Mouse (Mus musculus): ENCODE measurements around the gene Trp53tg5. TPM values are rescaled to one million over a fixed set of nuclear protein-coding genes. Genes with fewer than 3 reads are reported as not detected.

Trp53tg5 gene
- polyA plus RNA-seq, 1 experiment = not detected

DNA sequence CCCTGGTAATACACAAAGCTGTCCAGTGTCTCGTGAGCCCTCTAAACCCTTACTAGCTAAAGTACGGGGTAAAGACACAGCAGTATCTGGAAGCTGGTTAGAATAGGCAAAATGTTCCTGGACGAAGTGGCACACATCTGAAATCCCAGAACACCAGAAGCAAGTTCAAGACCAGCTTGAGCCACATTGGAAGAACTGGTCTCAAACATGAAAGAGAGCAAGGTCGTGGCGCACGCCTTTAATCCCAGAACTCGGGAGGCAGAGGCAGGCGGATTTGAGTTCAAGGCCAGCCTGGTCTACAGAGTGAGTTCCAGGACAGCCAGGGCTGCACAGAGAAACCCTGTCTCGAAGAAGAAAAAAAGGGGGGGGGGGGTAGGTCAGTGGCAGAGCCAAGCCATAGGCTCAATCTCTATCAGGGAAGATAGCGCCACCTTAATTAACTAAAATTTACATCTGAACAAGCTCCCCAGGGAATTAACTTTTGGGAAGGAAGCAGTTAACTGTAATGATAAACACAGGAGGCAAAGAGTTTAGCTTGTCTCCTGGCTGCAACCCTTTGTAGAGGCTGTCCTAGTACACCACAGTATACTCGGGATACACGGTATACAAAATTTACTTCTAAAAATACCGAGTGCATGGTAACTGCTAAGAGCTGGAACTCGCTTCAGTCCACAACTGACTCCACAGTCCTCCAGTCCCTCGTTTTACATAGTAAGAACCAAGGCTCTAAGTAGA is 43.5 kb downstream of the Trp53tg5 start:
- H3K36me3 ChIP-seq (ENCODE audit: control insufficient read depth, insufficient read depth, low read length) = peaks cover 31% of the 10 kb centered on the region
- no peak overlapping the region for H3K4me3 ChIP-seq (ENCODE audit: extremely low read depth, insufficient read depth, insufficient read length)
- H3K4me1 ChIP-seq (ENCODE audit: control insufficient read depth, insufficient read depth, insufficient read length) = peaks cover 7% of the 10 kb centered on the region; the same call in 1 of the 2 replicates
- no peaks in the 10 kb centered on the region for H3K27me3 ChIP-seq (ENCODE audit: control insufficient read depth, insufficient read depth, low read length)
- DNase-seq (ENCODE audit: low read depth in 1 of 2, low spot score in 2 of 2) = no peak
- WGBS = 83% methylated on average over 15 of the region's 15 CpGs
- no peak overlapping the region for H3K27ac ChIP-seq (ENCODE audit: insufficient read depth, low read length)
- TF ChIP-seq POLR2A (IDR thresholded peaks at IDR 0.05; ENCODE audit: low read depth, low read length) = no peak
- no peak for TF ChIP-seq CTCF (IDR thresholded peaks at IDR 0.05; ENCODE audit: extremely low read depth, insufficient read depth, insufficient read length, insufficient replicate concordance)

DNA sequence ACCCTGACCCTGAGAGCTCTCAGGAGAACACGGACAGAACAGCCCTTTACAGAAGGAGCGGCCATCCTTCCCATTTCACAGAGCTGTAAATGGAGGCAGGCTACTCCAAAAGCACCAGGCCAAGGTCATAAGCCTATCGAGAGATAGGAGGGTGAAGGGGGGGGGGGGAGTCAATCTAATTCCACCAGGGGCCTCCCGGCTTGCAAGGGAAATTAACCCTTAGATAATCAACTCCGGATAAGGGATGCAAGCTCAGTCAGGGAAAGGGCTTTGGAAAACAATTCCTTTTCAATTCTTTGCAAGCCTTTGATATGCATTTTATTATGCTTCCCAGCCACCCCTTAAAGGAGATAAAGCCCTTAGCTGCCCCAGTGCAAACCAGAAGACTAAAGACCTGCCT is 45.1 kb downstream of the Trp53tg5 start:
- WGBS = 86% methylated on average over 5 of the region's 5 CpGs
- H3K36me3 ChIP-seq (ENCODE audit: control insufficient read depth, insufficient read depth, low read length) = peaks cover 33% of the 10 kb centered on the region
- no peaks in the 10 kb centered on the region for H3K27me3 ChIP-seq (ENCODE audit: control insufficient read depth, insufficient read depth, low read length)
- H3K4me1 ChIP-seq (ENCODE audit: control insufficient read depth, insufficient read depth, insufficient read length) = peaks cover 4% of the 10 kb centered on the region; the same call in 1 of the 2 replicates
- no peak overlapping the region for H3K27ac ChIP-seq (ENCODE audit: insufficient read depth, low read length)
- no peak for TF ChIP-seq CTCF (IDR thresholded peaks at IDR 0.05; ENCODE audit: extremely low read depth, insufficient read depth, insufficient read length, insufficient replicate concordance)
- TF ChIP-seq POLR2A (IDR thresholded peaks at IDR 0.05; ENCODE audit: low read depth, low read length) = no peak
- no peak for DNase-seq (ENCODE audit: low read depth in 1 of 2, low spot score in 2 of 2)
- H3K4me3 ChIP-seq (ENCODE audit: extremely low read depth, insufficient read depth, insufficient read length) = no peak overlapping the region

DNA sequence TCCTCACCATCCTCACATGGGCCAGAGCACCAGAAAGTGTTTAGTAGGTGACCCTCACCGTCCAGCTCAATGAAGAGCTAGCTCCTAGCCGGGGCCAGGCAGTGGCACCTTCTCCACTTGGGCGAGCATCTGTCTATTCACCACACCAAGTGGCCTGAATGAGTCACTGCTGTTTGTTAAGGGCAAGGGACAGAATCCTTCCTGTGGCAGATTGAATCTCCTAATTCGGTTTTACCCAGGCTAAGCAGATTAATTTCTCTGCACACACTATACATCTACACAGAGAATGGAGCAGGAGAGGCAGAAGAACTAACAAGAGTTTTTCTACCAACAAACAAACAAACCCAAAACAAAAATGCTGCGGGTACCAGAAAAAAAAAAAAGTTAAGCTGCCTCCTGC is 46.6 kb downstream of the Trp53tg5 start:
- H3K36me3 ChIP-seq (ENCODE audit: control insufficient read depth, insufficient read depth, low read length) = peaks cover 33% of the 10 kb centered on the region
- TF ChIP-seq CTCF (IDR thresholded peaks at IDR 0.05; ENCODE audit: extremely low read depth, insufficient read depth, insufficient read length, insufficient replicate concordance) (no peak), POLR2A (IDR thresholded peaks at IDR 0.05; ENCODE audit: low read depth, low read length) (no peak)
- no peak for DNase-seq (ENCODE audit: low read depth in 1 of 2, low spot score in 2 of 2)
- no peaks in the 10 kb centered on the region for H3K27me3 ChIP-seq (ENCODE audit: control insufficient read depth, insufficient read depth, low read length)
- peaks cover 11% of the 10 kb centered on the region; the same call in 1 of the 2 replicates for H3K4me1 ChIP-seq (ENCODE audit: control insufficient read depth, insufficient read depth, insufficient read length)
- H3K27ac ChIP-seq (ENCODE audit: insufficient read depth, low read length) = no peak overlapping the region
- WGBS = 86% methylated on average over 5 of the region's 5 CpGs
- H3K4me3 ChIP-seq (ENCODE audit: extremely low read depth, insufficient read depth, insufficient read length) = no peak overlapping the region

DNA sequence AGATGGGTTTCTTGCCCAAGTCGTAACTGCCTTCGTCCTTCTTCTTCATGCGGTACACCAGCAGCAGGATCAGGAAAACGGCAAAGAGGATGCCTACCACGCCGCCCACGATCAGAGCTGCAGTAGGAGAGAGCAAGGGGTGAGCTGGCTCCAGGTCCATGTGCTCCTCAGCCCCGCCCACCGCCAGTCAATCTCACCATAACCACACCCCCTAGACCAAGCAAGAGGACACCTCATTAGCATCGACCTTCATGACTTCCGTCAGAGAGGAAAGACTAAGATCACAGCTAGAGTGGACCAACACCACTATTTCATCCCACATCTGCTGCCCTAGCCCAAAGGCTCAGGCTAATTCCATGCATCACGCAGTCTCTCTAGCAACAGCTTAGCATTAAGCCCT is 47.4 kb downstream of the Trp53tg5 start:
- TF ChIP-seq CTCF (IDR thresholded peaks at IDR 0.05; ENCODE audit: extremely low read depth, insufficient read depth, insufficient read length, insufficient replicate concordance) (no peak), POLR2A (IDR thresholded peaks at IDR 0.05; ENCODE audit: low read depth, low read length) (no peak)
- Histone ChIP-seq H3K36me3 (ENCODE audit: control insufficient read depth, insufficient read depth, low read length) (peaks cover 33% of the 10 kb centered on the region), H3K27me3 (ENCODE audit: control insufficient read depth, insufficient read depth, low read length) (no peaks in the 10 kb centered on the region), H3K27ac (ENCODE audit: insufficient read depth, low read length) (no peak overlapping the region), H3K4me1 (ENCODE audit: control insufficient read depth, insufficient read depth, insufficient read length) (peaks cover 18% of the 10 kb centered on the region; the same call in 1 of the 2 replicates), H3K4me3 (ENCODE audit: extremely low read depth, insufficient read depth, insufficient read length) (no peak overlapping the region)
- no peak for DNase-seq (ENCODE audit: low read depth in 1 of 2, low spot score in 2 of 2)
- WGBS = 75% methylated on average over 12 of the region's 12 CpGs

DNA sequence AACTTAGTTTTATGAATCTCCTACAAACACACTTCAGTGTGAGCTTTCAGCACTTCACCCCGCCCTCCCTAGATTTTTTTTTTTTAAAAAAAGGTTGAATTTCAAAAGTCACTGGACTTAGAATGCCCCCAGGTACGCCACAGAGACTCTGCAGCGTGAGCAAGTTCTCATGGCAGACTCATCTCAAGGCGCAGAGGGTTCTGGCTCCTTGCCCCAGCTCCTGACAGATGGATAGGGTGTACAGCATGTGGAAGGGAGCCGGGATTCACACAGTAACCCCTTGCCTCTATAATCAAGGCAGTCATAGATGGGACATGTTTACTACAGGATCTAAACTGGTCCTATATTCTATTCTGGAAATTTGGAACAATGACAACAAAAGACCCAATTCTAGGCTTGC is 48.1 kb downstream of the Trp53tg5 start:
- WGBS = 87% methylated on average over 5 of the region's 5 CpGs
- TF ChIP-seq POLR2A (IDR thresholded peaks at IDR 0.05; ENCODE audit: low read depth, low read length) (no peak), CTCF (IDR thresholded peaks at IDR 0.05; ENCODE audit: extremely low read depth, insufficient read depth, insufficient read length, insufficient replicate concordance) (no peak)
- no peak overlapping the region for H3K27ac ChIP-seq (ENCODE audit: insufficient read depth, low read length)
- H3K4me1 ChIP-seq (ENCODE audit: control insufficient read depth, insufficient read depth, insufficient read length) = peaks cover 18% of the 10 kb centered on the region; the same call in 1 of the 2 replicates
- no peaks in the 10 kb centered on the region for H3K27me3 ChIP-seq (ENCODE audit: control insufficient read depth, insufficient read depth, low read length)
- H3K4me3 ChIP-seq (ENCODE audit: extremely low read depth, insufficient read depth, insufficient read length) = no peak overlapping the region
- H3K36me3 ChIP-seq (ENCODE audit: control insufficient read depth, insufficient read depth, low read length) = peaks cover 32% of the 10 kb centered on the region
- no peak for DNase-seq (ENCODE audit: low read depth in 1 of 2, low spot score in 2 of 2)

DNA sequence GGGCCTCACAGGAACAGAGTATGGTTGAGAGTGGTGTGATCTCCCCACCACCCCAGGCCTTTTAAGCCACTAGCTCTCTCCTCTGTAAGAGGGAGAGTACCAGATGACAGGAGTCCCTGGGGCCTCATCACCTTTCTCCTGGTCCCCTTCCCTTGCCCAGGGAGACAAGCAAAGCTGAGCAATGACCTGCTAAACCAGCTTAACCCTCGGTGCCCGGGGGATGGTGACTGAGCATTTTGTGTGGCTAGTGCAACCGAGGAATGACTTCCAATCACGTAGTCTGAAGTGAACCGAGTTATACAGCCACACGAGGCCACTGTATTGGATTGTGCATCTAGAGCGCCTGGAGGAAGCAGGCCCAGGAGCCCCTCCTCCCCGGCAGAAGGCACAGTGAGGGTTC is 49.1 kb downstream of the Trp53tg5 start:
- TF ChIP-seq POLR2A (IDR thresholded peaks at IDR 0.05; ENCODE audit: low read depth, low read length) = no peak
- TF ChIP-seq CTCF (IDR thresholded peaks at IDR 0.05; ENCODE audit: extremely low read depth, insufficient read depth, insufficient read length, insufficient replicate concordance) = no peak
- H3K27me3 ChIP-seq (ENCODE audit: control insufficient read depth, insufficient read depth, low read length) = no peaks in the 10 kb centered on the region

DNA sequence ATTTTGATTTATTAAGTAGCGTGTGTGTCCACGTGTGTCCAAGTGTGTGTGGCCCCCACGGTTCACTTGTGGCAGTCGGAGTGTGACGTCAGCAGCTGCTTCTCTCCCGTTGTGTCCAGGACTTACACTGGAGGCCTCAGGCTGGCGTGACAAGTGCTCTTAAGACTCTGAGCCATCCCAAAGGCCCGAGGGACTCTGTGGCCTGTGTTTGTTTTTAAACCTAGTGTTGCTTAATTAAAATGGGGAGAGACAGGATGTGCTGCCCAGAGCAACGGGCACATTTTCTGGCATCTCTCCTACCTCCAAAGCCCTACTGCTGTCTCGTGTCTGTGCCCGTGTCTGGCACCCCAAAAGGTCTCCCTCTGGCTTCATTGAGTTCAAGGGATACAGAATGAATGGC is 50.1 kb downstream of the Trp53tg5 start:
- Histone ChIP-seq H3K36me3 (ENCODE audit: control insufficient read depth, insufficient read depth, low read length) (peaks cover 21% of the 10 kb centered on the region), H3K27ac (ENCODE audit: insufficient read depth, low read length) (peak overlapping the region; percentile 95), H3K4me3 (ENCODE audit: extremely low read depth, insufficient read depth, insufficient read length) (no peak overlapping the region), H3K4me1 (ENCODE audit: control insufficient read depth, insufficient read depth, insufficient read length) (peaks cover 20% of the 10 kb centered on the region; the same call in 1 of the 2 replicates), H3K27me3 (ENCODE audit: control insufficient read depth, insufficient read depth, low read length) (no peaks in the 10 kb centered on the region)
- 40% methylated on average over 11 of the region's 11 CpGs for WGBS
- TF ChIP-seq CTCF (IDR thresholded peaks at IDR 0.05; ENCODE audit: extremely low read depth, insufficient read depth, insufficient read length, insufficient replicate concordance) (no peak), POLR2A (IDR thresholded peaks at IDR 0.05; ENCODE audit: low read depth, low read length) (no peak)
- peak in 1 of 2 experiments; percentile 44 for DNase-seq (ENCODE audit: low read depth in 1 of 2, low spot score in 2 of 2)

More for the DNA sequence above, 49.1 kb downstream of the Trp53tg5 start:
- Histone ChIP-seq H3K4me3 (ENCODE audit: extremely low read depth, insufficient read depth, insufficient read length) (no peak overlapping the region), H3K27ac (ENCODE audit: insufficient read depth, low read length) (0 out of 2 replicates have a peak overlapping the region, but pooled peaks have one; percentile 32), H3K36me3 (ENCODE audit: control insufficient read depth, insufficient read depth, low read length) (peaks cover 30% of the 10 kb centered on the region), H3K4me1 (ENCODE audit: control insufficient read depth, insufficient read depth, insufficient read length) (peaks cover 18% of the 10 kb centered on the region; the same call in 1 of the 2 replicates)
- no peak for DNase-seq (ENCODE audit: low read depth in 1 of 2, low spot score in 2 of 2)
- WGBS = 85% methylated on average over 8 of the region's 8 CpGs

Data from spleen, adult 2 months (tissue).